Comparison of ENCODE assay signal across 8 mouse cellular contexts in the genomic region with DNA sequence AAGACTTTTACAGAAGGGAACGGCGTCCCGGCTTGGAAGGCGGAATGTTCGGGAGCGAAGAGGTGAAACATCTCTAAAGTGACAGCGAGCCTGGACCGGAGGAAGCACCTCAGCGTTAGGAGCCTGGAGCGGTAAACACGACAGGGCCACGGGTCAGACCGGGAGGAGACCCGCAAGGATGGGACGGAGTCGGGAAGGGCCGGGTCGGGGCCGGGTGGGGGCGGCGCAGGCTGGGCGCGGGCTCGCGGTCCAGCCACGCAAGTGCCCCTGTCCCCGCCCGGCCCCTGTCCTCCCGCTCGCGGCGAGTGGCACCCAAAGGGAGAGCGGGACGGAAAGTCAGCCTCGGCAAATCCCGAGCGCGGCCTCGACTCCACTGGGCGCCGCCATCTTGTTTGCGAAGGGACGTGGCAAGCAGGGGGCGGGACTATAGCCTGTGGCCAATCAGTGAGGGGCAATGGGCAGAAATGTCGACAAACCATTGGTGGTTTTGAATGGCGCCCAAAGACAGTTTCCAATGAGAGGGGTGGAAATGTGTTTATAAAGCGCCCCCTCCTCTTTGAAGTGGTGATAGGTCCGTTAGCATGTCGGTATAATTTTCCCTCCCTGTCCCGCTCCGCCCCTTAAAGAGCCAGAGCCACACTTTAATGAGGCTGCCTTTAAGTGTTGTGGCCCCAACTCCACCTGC. TPM values are rescaled to one million over a fixed set of nuclear protein-coding genes. Genes with fewer than 3 reads are reported as not detected.
DNase-seq lines count a peak whose midpoint lies in the region; ATAC-seq and TF ChIP-seq lines count a peak whose summit lies in the region.

A gene (minus strand): TSS at position 396 of the 685 bp plus-strand sequence.
A gene (minus strand): TSS at position 413 of the 685 bp plus-strand sequence.

- peak; percentile 99 for DNase-seq in 416B (ENCODE audit: low read depth)
- DNase-seq in heart, adult 8-10 months (ENCODE audit: low spot score): peak; percentile 98
- peak; percentile 99 for DNase-seq in kidney, adult 9 months
- DNase-seq in limb, embryonic 14.5 days (ENCODE audit: low spot score): peak; percentile 100
- DNase-seq in midbrain, postnatal 0 days (ENCODE audit: low spot score): peak; percentile 99
- DNase-seq in spleen, postnatal 14 days (ENCODE audit: low spot score in 2 of 2): peak; percentile 89 to 93

- peak; percentile 85; the same call in 1 of the 2 replicates for TF ChIP-seq POLR2A in bone marrow, adult 2 months (IDR thresholded peaks at IDR 0.05; ENCODE audit: borderline replicate concordance, control insufficient read depth, low read depth, low read length)
- TF ChIP-seq POLR2A in limb, embryonic 14.5 days (IDR thresholded peaks at IDR 0.05; ENCODE audit: borderline replicate concordance, extremely low read depth, insufficient read depth, insufficient read length): no peak

- 0 out of 2 replicates have a peak, but pooled peaks cover 5% of the 10 kb centered on the region for H3K36me3 ChIP-seq in embryonic facial prominence, embryonic 15.5 days
- H3K36me3 ChIP-seq in limb, embryonic 14.5 days (ENCODE audit: control insufficient read depth, insufficient read depth, low read length): peaks cover 14% of the 10 kb centered on the region
- H3K36me3 ChIP-seq in midbrain, postnatal 0 days (ENCODE audit: insufficient read depth, low read length): no peaks in the 10 kb centered on the region

- H3K27me3 ChIP-seq in embryonic facial prominence, embryonic 15.5 days: no peaks in the 10 kb centered on the region
- no peaks in the 10 kb centered on the region for H3K27me3 ChIP-seq in limb, embryonic 14.5 days (ENCODE audit: control insufficient read depth, insufficient read depth, low read length)
- no peaks in the 10 kb centered on the region for H3K27me3 ChIP-seq in midbrain, postnatal 0 days (ENCODE audit: insufficient read depth, low read length)

- peak; percentile 94 for ATAC-seq in embryonic facial prominence, embryonic 15.5 days (ENCODE audit: insufficient number of reproducible peaks, low FRiP score, low TSS enrichment, low read depth)
- peak; percentile 97 for ATAC-seq in limb, embryonic 14.5 days (ENCODE audit: low FRiP score, low read depth)
- ATAC-seq in midbrain, postnatal 0 days (ENCODE audit: low FRiP score): peak; percentile 95

- TF ChIP-seq CTCF in bone marrow, adult 2 months (IDR thresholded peaks at IDR 0.05; ENCODE audit: control insufficient read depth, insufficient read depth, low read length): no peak
- TF ChIP-seq CTCF in midbrain, postnatal 0 days (IDR thresholded peaks at IDR 0.05): peak; percentile 1; the same call in 1 of the 2 replicates

- under 1% methylated on average over 51 of the region's 51 CpGs for WGBS in bone marrow, adult 2 months
- WGBS in embryonic facial prominence, embryonic 15.5 days: under 1% methylated on average over 51 of the region's 51 CpGs
- WGBS in limb, embryonic 14.5 days: under 1% methylated on average over 28 of the region's 51 CpGs
- under 1% methylated on average over 50 of the region's 51 CpGs for WGBS in midbrain, postnatal 0 days

- H3K27ac ChIP-seq in bone marrow, adult 2 months (ENCODE audit: control insufficient read depth, insufficient read depth, low read depth, low read length, poor library complexity): peak within 1 kb of the TSS; percentile 54; the same call in 1 of the 2 replicates
- peak within 1 kb of the TSS; percentile 79 for H3K27ac ChIP-seq in embryonic facial prominence, embryonic 15.5 days (replicated peaks)
- peak within 1 kb of the TSS; percentile 63; the same call in 1 of the 2 replicates for H3K27ac ChIP-seq in limb, embryonic 14.5 days (replicated peaks; ENCODE audit: low read depth, low read length)
- H3K27ac ChIP-seq in midbrain, postnatal 0 days (ENCODE audit: low read depth, low read length): no peak within 1 kb of the TSS

- peak within 1 kb of the TSS; percentile 71 for H3K9ac ChIP-seq in embryonic facial prominence, embryonic 15.5 days
- H3K9ac ChIP-seq in limb, embryonic 14.5 days (ENCODE audit: low read depth, low read length, severe bottlenecking): peak within 1 kb of the TSS; percentile 87
- H3K9ac ChIP-seq in midbrain, postnatal 0 days (replicated peaks; ENCODE audit: low read length, poor library complexity, severe bottlenecking): peak within 1 kb of the TSS; percentile 60

- H3K9me3 ChIP-seq in embryonic facial prominence, embryonic 15.5 days (replicated peaks): no peaks in the 10 kb centered on the region
- H3K9me3 ChIP-seq in limb, embryonic 14.5 days (ENCODE audit: control insufficient read depth, low read length): no peaks in the 10 kb centered on the region
- H3K9me3 ChIP-seq in midbrain, postnatal 0 days (ENCODE audit: low read length): no peaks in the 10 kb centered on the region

- peak within 1 kb of the TSS; percentile 52 for H3K4me2 ChIP-seq in embryonic facial prominence, embryonic 15.5 days (replicated peaks)
- peak within 1 kb of the TSS; percentile 47 for H3K4me2 ChIP-seq in limb, embryonic 14.5 days (replicated peaks; ENCODE audit: low read depth, low read length, severe bottlenecking)
- peak within 1 kb of the TSS; percentile 43 for H3K4me2 ChIP-seq in midbrain, postnatal 0 days (ENCODE audit: low read depth, low read length, poor library complexity, severe bottlenecking)

- H3K4me3 ChIP-seq in bone marrow, adult 2 months (replicated peaks; ENCODE audit: control insufficient read depth, low read depth, low read length): peak within 1 kb of the TSS; percentile 69
- H3K4me3 ChIP-seq in embryonic facial prominence, embryonic 15.5 days (replicated peaks): peak within 1 kb of the TSS; percentile 79
- peak within 1 kb of the TSS; percentile 69 for H3K4me3 ChIP-seq in limb, embryonic 14.5 days (replicated peaks; ENCODE audit: low read length)
- H3K4me3 ChIP-seq in midbrain, postnatal 0 days (ENCODE audit: low read depth, low read length): peak within 1 kb of the TSS; percentile 73

- H3K4me1 ChIP-seq in bone marrow, adult 2 months (ENCODE audit: control insufficient read depth, insufficient read depth, low read length): no peaks in the 10 kb centered on the region; the same call in 1 of the 2 replicates
- peaks cover 35% of the 10 kb centered on the region for H3K4me1 ChIP-seq in embryonic facial prominence, embryonic 15.5 days
- H3K4me1 ChIP-seq in limb, embryonic 14.5 days (ENCODE audit: control insufficient read depth, insufficient read depth, low read length): peaks cover 22% of the 10 kb centered on the region
- H3K4me1 ChIP-seq in midbrain, postnatal 0 days (ENCODE audit: insufficient read depth, low read length): peaks cover 6% of the 10 kb centered on the region; the same call in 1 of the 2 replicates

RNA-seq across cellular contexts. Expression of the first gene that starts in this region (rescaled TPM):
- polyA plus RNA-seq in bone marrow, adult 2 months (2011; ENCODE audit: insufficient read depth, insufficient read length, low replicate concordance, missing spikeins): not detected in 2 replicates
- 0.27 and 0.46 TPM in 2 replicates for polyA plus RNA-seq in embryonic facial prominence, embryonic 15.5 days (2015; fragmentation: Nextera tagmentation; extraction: Ambion mirVana)
- under 1 TPM; 0.11 to 0.47 (median 0.30) TPM for total RNA-seq in heart, adult 8-10 months (2022)
- 0.41 and 0.49 TPM in 2 replicates for polyA plus RNA-seq in limb, embryonic 14.5 days (2012; rRNA removed)
- 0.23 and 0.65 TPM in 2 replicates for polyA plus RNA-seq in limb, embryonic 14.5 days (2014; fragmentation: Nextera tagmentation; extraction: Ambion mirVana)
- total RNA-seq in midbrain, postnatal 0 days (2014; rRNA removed): not detected in 2 replicates
- polyA plus RNA-seq in midbrain, postnatal 0 days (2015; fragmentation: Nextera tagmentation; extraction: Ambion mirVana): 0.07 and 0.27 TPM in 2 replicates

RNA-seq across cellular contexts. Expression of the second gene that starts in this region (rescaled TPM):
- 11.2 and 28.8 TPM in 2 replicates for polyA plus RNA-seq in bone marrow, adult 2 months (2011; ENCODE audit: insufficient read depth, insufficient read length, low replicate concordance, missing spikeins)
- 68.0 and 69.8 TPM in 2 replicates for polyA plus RNA-seq in embryonic facial prominence, embryonic 15.5 days (2015; fragmentation: Nextera tagmentation; extraction: Ambion mirVana)
- total RNA-seq in heart, adult 8-10 months (2022): 1 to 10 TPM; 5.2 to 7.0 (median 6.4) TPM
- 56.1 and 80.2 TPM in 2 replicates for polyA plus RNA-seq in limb, embryonic 14.5 days (2012; rRNA removed)
- 74.0 and 81.0 TPM in 2 replicates for polyA plus RNA-seq in limb, embryonic 14.5 days (2014; fragmentation: Nextera tagmentation; extraction: Ambion mirVana)
- total RNA-seq in midbrain, postnatal 0 days (2014; rRNA removed): 13.0 and 15.0 TPM in 2 replicates
- 33.4 and 34.1 TPM in 2 replicates for polyA plus RNA-seq in midbrain, postnatal 0 days (2015; fragmentation: Nextera tagmentation; extraction: Ambion mirVana)
